Mouse (Mus musculus) right cerebral cortex, adult 2 months (tissue): ENCODE measurements around the gene Mepce.
"Not testable (repeated sequence)": the region's sequence is repeated elsewhere in the genome, so short reads cannot be mapped to it uniquely, and the experiment has no call there.

Source experiments
- DNase-seq, 2 experiments: peaks; one replicate each; pipeline ENCODE4 v3.0.0; 2021 to 2022; ENCODE audit warnings: low spot score in 2 of 2

Mepce gene

DNA sequence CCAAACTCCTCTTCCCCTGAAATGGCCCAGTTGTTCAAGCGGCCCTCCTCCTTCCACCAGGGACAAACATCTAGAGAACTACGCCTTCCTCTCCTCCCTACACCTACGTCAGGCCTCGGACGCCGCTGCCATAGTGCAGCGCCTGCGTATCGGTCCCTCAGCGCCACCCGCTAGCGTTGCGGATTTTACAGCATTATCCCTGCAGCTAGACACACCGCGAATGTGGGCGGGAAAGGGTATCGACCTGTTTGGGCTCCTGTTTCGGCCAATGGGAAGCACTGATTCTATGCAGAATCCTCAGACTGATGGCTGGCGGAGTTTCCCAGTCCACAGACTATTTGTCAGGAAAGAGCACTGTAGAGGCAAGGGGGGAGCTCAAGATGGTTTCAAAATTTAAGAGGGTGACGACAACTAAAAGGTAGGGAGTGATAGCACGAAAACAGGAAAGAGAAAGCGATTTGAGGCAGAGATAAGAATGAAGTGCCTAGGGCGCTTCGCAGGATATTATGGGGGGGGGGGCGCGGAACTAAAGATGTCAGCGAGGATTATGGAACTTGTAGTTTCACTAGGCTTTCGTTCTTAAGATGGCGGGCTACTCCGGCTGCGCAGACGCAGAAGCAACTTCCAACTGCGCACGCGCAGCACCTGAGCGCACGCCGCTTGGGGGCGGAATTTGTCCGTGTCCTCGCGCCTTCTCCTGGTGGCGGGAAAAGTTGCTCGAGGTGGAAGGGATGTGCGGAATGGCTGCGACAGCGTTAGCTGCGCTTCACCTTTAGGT lies at the start of gene Mepce, which contains the start of gene Zcwpw1:
Gene Mepce (minus strand): TSS at position 505 of the 778 bp plus-strand sequence.
Gene Zcwpw1 (plus strand): TSS at position 648 of the 778 bp plus-strand sequence.
- DNase-seq: peak; percentile 94 to 97

DNA sequence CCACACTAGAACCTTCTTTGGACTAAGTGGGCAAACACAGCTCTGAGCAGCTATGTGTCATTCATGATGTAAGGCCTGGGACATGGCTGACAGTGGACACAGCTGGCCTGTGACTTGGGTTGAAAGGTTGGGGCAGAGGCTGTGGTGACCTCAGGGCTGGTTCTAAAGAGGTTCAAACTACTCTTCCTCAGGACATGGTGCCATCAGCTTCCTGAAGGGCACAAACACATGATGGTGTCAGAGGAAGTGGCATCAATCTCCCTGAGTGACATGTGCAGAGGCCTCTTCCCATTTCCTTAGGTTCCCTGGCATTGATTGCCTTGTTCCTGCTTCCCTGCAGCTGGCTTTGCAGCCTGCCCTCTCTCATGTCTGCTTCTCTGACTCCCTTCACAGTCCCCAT lies 49.7 kb upstream of the Mepce start:
- not testable (repeated sequence) for DNase-seq

DNA sequence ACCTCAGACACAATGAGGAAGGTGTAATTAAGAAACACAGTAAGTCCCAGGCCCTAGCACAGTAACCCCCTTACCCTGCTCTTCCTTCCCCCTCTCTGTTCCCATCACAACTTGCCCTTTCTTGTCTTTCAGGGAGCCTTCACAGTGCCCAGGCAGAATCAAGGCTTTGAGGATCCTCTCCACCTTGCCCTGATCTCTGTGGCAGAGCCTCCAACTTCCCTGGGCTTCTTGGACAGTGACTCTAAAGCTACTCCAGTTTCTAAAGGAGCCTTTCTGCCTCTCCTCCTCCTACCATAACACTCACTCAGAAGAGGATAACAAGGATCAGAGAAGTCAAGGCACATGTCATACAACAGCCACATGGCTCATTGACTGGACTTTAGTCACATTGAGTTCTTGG lies 49.2 kb upstream of the Mepce start:
- DNase-seq: no peak

DNA sequence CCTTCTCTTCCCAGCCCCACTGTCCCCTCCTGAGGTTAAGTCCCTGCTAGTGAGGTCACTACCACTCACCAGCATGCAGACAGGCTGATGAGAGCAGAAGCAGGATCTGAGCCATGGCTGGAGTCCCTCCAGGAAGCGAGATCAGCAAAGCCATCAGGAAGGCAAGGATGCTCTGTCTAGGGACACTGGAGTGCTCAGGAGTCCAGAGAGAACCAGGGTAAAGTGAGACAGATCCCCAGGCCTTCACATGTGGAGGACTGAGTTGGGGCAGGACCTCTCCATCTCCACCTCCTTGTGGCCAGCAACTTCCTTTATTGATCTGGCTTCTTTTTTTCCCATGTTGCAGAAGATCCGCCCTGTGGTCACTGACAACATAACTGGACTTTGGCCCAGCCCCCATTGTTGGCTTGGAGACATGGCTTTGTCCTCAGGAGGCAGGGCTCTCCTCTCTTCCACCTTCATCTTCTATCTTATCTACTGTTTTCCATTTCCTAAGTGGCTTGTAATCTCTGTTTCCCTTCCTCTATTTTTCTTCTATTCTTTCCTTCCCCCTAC lies 48.6 kb upstream of the Mepce start, which contains the start of gene Pilra:
Gene Pilra (minus strand): TSS at position 316 of the 555 bp plus-strand sequence.
- not testable (repeated sequence) for DNase-seq

DNA sequence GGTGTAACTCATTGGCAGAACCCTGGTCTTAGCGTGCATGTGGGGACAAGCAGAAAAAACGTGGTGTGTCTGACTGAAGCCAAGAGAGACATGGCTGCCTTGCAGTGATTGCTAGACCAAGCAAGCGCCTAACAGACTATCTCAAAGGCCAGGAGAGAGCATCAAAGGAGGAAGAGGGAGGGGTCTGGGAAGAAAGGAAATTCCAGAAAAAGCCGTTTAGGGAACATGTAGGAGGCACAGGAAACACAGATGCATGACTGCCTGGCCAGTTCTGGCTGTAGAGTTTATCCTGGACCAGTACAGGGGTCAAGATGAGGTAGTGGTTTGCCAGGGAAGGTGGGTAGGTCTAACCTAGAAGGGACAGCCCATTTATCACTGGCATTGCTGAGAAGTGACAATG lies 46.0 kb upstream of the Mepce start:
- no peak for DNase-seq

DNA sequence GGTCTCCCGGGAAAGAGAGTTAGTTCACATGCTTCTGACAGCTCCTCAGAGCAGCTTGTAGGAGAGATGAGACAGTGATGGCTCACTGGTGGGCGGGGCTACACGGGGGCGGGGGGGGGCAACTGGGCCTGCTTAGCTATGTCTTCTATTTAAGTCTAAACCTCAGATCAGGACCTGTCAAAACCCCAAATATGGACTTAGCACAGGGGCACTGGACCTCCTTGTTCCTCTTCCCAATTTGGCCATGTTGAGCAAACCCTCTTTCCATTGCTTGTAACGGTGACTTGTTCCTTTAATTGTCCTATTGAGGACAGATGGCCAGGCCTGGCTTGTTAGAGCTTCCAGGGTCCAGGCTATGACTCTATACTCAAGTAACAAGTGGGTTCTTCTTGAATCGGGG lies 44.1 kb upstream of the Mepce start:
- no peak for DNase-seq

DNA sequence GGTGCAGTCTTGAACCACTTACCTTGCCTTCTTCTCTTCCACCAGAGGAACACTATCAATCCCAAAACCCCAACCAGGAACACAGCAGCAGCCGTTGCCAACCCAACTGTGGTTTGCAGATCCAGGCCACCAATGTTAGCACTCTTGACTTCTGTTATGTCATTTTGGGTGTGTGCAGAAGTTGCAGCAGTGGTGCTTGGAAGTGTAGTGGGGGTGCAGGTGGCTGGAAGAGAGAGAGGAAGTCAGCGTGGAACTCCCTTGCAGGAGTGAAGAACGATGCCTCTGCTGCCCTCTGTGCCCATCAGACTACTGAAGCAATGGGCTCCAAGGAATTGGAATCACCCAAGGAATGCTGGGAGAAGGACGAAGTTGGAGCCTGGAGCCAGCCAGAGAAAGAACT lies 43.7 kb upstream of the Mepce start:
- DNase-seq: no peak

DNA sequence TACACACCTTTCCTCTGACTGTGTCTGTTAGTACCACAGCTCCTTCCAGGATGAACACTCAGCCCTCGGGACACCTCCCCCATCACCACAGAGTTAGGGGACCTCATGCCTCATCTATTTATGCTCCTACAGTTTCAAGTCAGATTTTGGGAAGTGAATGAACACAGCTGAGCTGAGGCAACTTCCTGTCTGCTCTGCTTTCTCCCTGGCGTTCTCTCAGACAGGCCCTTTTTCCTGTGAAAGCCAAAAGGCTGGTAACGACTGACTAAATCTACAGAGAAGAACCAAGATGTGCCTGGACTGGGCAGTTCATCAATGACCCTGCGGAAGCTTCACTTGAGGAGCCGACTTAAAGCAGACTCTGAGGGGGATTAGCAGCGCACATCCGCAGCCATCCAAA lies 42.8 kb upstream of the Mepce start:
- DNase-seq: no peak

DNA sequence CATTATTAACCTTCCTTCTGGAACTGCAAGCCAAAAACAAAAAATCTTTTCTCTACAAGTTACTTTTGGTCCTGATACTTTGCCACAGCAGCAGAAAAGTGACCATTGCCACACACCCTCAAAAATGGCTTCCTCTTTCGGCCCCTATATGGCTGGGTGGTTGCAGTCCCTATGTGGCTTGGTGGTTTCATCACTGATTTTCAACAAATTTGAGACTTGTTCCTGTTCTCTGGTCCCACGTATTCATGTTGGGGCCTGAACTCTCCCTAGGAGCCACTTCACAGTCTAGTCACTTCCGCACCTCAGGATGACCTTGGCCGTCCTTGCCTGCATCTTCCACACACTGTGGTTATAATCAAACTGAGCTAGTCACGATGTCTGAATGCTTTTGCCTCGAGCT lies 41.2 kb upstream of the Mepce start:
- DNase-seq: no peak

DNA sequence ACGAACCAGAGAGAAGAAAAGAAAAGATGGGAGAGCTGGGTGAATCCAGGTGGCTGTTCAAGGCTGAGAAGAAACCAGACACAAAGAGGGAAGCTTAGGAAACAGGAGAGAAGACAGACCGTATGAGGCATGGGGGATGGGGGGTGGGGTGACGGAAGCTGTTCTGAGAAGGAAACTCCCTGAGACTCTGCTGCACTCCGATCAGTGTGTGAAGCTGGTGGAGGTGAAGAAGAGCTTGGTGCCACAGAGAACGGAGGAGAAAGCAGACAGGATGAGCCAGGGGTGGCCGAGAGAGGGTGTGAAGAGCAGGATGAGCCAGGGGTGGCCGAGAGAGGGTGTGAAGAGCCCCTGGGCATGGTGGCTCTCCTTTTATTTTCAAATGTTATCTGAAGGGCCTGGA lies 39.0 kb upstream of the Mepce start:
- no peak for DNase-seq

DNA sequence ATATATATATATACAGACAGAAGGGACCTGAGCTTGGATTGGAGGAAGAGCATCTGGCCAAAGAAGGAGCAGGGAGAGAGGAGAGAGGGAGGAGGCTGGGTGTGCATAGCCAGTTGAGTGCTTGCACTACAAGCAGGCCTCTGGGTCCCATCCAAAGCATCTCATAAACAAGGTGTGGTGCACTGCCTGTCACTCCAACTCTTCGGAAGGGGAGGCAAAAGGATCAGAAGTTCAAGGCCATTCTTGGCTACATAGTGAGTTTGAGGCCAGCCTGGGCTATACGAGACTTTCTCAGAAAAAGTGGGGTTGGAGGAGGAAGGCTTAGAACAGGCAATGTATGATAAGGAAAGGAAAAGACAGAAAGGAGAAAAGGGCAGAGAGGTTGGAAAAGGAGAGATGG lies 38.5 kb upstream of the Mepce start:
- no peak for DNase-seq

DNA sequence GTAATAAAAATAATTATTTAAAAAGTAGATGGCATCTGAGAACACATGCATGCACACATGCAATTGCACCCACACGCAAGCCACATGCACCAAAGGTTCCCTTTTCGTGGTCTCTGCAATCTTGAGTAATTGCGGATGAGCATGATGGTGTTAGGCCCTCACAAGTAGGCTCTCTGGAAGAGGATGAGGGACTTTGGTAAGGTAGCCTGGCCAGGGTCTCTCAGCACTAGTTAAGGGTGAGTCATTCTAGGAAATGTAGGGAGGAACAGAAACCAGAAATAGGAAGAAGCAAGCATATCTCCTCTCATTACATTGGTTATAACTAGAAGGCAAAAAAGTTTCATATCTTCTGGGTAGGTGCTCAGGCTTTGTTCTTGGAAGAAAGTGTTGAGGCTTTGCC lies 37.6 kb upstream of the Mepce start:
- no peak for DNase-seq

DNA sequence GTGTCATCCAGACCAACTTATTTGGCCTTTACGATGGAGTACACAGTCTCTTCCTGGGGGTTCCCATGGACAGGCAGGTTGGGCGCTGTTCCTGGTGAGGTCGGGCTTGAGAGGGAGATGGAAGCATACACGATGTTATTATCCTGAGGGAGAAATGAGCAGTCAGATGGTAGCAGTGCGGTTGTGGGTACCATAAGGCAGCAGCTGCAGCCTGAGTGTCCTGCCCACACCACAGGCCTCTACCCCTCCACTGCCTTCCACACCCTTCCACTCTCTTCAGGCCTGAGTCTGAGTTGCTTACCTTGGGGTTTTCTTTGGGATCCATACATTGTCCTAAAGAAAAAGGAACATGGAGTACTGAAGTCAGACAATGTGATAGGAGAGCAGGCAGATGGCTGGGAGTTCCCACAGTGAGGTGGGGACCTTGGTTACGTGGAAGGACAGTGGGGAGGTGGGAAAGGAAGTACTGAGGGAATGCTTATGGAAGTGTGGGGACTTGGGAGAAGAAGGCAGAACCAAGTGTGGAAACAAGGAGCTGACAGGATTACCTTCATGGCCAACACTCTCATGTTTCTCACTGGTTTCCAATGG lies 36.1 kb upstream of the Mepce start:
- no peak for DNase-seq

DNA sequence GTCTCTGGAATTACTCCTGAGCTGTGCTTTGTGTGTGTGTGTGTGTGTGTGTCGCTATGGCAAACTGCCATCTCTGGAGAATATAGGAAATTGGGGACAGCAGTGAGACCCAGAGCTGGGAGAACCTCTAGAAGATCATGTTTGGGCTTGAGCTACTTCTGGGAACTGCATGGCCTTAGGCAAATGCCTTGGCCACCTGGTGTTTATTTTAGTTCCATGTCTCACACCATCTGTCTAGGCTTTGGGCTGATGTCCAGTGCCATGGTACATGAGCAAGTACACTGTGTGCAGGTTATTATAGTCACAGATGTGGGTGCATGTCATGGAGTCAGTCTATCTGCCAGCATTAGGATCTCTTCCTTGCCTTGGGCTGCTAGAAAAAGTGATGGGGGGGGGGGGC lies 35.1 kb upstream of the Mepce start:
- no peak for DNase-seq

DNA sequence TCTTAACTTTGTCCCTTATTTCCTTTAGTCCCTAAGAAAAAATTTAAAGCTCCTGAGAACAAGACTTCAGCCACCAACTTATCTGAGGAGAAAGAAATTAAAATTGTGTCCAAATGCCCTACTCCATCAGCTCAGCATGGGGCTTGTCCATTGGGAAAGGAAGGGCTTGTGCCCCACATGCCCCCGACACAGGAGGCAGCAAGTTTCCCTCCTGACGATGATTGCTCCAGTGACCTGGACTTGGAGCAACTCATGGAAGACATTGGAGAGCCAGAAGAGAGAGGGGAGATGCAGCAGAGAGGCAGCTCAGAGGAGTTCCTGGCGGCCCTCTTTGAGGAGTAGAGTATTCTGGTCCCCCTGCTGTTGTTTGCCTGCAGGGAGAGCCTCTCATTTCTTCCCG lies 34.7 kb upstream of the Mepce start:
- DNase-seq: no peak

DNA sequence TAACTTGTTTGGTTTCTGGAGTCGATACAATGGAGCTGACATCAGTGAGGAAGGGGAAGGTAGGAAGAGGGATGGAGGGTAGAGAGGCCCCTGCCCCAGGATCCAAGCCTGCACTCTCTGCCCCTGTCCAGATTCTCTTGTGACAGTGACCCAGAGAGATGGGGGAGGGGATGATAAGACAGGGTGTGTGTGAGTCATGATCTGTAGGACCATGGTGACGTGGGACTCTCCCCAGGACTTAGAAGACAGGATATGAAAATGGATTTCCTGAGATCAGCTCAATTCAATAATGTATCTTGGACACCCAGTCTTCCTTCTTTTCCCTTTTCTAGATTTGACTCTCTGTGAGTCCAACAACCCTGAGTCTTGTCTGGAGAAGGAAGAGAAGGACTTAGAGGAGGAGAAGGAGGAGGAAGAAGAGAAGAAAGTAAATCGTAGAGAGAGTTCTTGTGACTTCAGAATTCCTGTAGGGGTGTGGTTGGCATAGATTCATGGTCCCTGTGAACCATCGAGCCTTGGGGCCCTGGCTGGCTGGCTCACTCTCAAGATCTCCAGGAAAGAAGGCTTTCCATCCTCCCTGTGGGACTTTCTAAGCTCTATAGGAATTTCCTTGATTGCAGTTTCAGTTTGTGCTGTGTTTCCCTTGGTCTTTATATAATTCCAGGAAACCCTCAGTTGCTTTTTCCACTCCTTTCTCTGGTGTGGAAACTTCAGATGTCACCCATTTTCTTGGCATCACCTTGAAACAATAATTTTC lies 30.2 kb upstream of the Mepce start:
- no peak for DNase-seq

DNA sequence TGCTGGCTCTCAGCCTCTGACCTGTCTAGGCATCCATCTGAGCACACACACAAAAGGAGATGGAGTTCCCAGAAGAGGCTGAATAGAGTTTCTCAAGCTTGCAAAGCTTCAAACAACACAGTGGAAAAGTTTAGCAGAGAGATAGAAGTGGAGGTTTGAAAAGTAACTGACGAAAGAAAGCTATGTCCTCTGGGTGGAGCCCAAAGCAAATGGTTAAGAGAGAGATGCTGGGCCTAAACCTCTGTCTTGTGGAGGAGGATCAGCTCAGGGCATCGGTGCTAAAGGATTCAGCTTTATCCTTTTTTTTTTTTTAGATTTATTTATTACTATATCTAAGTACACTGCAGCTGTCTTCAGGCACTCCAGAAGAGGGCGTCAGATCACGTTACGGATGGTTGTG lies 20.9 kb upstream of the Mepce start:
- no peak for DNase-seq

DNA sequence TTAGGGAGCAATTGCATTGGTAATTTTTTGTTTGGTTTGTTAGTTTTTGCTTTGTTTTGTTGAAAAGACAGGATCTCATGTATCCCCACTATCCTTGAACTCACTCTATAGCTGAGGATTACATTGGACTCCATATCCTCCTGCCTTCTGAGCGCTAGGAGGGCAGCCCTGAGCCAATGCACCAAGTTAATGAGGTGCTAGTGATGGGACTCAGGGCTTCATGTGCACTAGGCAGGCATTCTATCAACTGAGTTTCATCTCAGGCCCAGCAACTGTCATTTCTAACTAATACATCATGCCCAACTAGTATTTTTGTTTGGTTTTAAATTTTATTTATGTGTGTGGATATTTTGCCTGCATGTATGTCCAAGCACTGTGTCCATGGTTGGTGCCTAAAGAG lies 18.7 kb upstream of the Mepce start:
- DNase-seq: no peak

DNA sequence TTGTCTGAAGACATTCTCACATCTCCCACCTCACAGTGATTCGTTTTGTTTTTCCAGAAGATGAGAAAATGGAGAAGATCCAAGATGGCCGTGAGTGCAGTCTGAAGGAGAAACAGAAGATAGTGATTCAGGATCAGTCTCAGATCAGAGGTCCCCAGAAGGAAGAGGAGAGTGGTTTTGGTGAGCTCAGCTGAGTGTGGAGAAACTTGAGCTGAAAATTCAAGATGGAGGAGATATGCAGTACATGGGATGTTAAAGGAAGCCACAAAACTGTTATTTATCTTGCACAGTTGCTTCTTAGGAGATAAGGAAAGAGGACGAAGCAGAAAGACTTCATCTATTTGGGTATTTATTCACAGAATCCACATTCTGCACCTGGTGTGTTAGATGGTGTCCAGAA lies 13.5 kb upstream of the Mepce start:
- DNase-seq: no peak

DNA sequence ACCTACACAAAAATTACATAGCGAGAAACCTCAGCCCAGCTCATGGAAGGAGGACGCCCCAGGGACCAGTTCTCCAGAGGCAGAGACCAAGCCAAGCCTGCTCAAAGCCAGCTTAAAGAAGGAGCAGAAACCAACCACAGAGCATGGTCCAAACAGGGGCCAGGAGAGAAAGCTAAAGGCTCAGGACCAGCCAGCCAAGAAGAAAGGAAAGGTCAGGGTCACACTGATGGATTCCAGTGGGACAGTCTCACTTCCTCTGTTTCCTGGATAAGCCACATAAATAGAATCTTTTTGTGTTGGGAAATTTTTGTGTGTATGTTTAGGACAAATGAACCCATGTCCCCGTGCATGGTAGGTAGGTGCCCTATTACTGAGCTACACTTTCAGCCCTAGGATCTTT lies 9.2 kb upstream of the Mepce start:
- DNase-seq: no peak

DNA sequence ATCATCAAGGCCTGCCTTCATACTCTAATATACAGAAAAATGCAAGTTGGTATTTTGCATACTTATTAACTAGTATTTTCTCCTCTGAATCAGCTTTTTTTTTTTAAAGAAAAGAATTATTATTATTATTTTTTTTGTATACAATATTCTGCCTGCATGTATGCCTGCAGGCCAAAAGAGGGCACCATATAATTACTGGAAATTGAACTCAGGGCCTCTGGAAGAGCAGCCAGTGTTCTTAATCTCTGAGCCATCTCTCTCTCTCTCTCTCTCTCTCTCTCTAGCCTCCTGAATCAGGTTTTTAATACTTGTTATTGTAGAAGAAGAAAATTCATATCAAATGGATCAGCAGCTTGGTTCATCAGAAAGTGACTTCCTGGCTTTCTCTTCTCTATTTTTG lies 4.1 kb upstream of the Mepce start:
- DNase-seq: no peak

DNA sequence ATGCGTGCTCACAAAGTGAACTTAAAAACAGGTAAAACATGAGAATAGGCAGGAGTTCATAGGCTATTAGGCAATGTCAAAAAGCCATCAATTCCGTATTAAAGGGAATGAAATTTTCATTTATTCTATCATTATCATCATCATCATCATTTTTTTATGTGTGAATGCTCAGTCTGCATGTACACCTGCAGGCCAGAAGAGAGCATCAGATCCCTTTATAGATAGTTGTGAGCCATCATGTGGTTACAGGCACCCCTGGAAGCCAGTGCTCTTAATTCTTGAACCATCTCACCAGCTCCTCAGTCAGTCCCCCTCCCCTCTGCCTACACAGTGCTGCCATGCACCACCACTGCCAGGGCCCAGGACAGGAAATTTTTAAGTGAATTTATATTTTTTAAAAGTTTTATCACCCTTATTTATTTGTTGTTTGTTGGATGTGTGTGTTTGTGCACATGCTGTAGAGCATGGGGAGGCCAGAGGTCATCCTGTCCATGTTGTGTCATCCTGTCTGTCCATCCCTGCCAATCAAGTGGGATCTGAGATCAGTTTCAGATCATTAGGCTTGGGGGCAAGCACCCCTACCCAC lies 1.6 kb upstream of the Mepce start:
- DNase-seq: no peak
